Mouse (Mus musculus) embryonic fibroblast, embryonic 13.5 days (primary cell): ENCODE measurements around the gene Epha8.

Source experiments
- CTCF ChIP-seq: IDR thresholded peaks from 2 replicates; pipeline ENCODE4 v1.5.1; 2011; ENCODE audit warnings: mild to moderate bottlenecking, control low read depth, low read length, moderate library complexity, borderline replicate concordance; ENCODE audit not compliant: insufficient read depth
- POLR2A ChIP-seq: IDR thresholded peaks from 2 replicates; pipeline ENCODE4 v1.6.1; 2011; ENCODE audit warnings: low read depth, mild to moderate bottlenecking, control low read depth, low read length, moderate library complexity

GRCm38 (mm10) chr4:136937344-136937743 is 19.3 kb downstream of the Epha8 start:
- TF ChIP-seq POLR2A (no peak), CTCF (no peak)
